Mouse (Mus musculus): ENCODE results near the gene Acr.

The Acr gene

GRCm38 (mm10) chr15:89622312-89622958, 54.3 kb downstream of the Acr start:
- peak; percentile 34 for DNase-seq (ENCODE audit: low read depth, low spot score)

GRCm38 (mm10) chr15:89622959-89623625, 55.0 kb downstream of the Acr start:
- DNase-seq (ENCODE audit: low read depth, low spot score), result no peak

GRCm38 (mm10) chr15:89623626-89623959, 55.5 kb downstream of the Acr start:
- DNase-seq (ENCODE audit: low read depth, low spot score), result peak; percentile 49
